Mouse (Mus musculus): Measurements from ENCODE around the gene Pir.

Gene Pir

DNA sequence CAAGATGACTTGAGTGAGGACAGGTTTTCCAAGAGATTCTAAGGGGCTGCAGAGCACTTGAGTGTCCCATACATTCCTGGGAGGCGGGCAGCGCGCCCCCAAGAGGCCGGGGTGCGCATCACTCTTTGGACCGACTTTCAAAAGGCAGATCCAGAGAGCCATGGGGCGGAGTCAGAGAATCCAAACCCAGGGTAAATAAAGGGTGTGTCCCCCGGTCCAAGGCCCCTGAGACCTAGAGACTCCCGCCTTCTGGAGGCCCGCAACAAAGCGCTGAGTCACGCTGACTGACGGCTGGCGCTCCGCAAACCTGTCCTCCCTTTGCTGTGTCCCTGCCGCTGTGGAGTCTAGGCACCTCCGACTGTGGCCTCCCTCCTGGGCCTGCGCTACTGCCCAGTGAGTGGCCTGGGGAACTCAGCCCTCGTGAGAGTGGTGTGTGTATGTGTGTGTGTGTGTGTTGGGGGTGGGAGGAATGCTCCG lies at the start of gene Pir:
TSS of gene Pir (plus strand) at position 87 of the 477 bp plus-strand sequence.
- peak; percentile 46 to 67 for DNase-seq (ENCODE audit: low spot score in 2 of 2)

DNA sequence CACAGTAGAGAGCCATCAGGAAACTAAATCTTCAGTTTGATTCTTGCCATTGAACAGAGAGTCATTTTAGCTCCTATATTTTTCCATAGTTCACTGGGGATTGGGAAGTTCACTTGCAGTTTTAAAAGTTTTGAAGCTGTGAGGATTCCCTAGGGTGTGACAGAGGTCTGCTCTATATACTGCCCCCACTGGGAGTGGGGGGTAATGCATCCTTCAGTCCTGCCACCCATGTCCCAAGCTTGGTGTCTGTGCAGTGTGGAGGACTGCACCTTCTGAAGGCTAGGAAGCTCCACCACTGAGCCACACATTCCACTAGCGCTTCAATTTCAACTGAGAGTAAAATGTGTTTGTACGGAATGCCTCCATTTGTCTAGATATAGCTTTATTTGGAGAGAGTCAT lies 47.2 kb upstream of the Pir start:
- no peak for DNase-seq (ENCODE audit: low spot score in 2 of 2)

DNA sequence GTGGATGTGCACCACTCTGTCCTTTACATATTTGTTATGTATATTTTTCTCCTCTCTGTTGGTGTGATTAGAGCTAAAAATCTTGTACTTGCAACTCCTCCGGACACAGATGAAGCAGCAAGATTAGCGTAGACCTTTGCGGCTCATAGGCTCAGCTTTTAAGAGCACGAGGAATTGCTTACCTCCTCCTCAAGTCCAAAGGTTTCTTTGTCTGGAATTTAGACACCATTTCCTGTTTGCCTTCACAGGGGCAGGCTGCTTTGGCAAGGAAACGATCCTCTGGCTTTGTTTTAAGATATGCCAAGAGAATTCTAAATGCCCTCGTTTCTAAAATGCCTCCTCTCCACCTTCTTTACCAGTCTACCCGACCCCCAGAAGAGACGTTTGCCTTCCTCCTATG lies 35.8 kb upstream of the Pir start:
- DNase-seq (ENCODE audit: low spot score in 2 of 2): no peak

DNA sequence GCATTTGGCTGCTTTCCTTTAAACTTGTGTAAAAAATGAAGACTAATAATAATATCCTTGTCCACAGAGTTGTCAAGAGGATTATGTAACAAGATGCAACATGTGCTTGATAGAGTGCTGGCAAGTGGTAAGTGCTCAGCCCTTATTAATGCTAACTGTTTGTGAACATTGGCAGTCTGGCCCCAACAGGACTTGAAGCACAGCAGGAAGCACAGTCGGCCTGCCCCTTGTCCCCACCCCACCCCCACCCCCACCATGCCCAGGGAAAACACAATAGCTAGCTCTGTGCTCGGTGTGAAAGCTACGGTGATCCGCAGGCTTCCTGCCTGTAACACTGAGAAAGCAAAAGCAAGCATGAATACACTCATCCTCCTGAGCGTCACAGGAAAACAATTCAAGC lies 23.5 kb upstream of the Pir start:
- no peak for DNase-seq (ENCODE audit: low spot score in 2 of 2)

DNA sequence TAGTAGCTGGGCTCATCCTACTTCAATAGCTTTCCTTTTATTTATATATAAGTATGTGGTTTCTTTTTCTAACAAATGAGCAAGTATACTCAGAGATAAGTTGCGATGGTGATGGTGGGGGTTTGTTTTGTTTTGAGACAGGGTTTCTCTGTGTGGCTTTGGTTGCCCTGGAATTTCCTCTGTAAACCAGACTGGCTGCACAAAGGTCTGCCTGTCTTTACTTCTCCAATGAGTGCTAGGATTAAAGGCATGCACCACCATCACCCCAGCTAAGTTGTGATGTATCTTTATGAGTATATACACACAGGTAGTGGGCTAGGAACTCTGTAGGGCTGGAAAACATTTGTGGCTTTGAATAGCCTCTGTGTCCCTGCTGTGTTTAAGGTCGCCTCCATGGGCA lies 22.4 kb upstream of the Pir start:
- no peak for DNase-seq (ENCODE audit: low spot score in 2 of 2)

DNA sequence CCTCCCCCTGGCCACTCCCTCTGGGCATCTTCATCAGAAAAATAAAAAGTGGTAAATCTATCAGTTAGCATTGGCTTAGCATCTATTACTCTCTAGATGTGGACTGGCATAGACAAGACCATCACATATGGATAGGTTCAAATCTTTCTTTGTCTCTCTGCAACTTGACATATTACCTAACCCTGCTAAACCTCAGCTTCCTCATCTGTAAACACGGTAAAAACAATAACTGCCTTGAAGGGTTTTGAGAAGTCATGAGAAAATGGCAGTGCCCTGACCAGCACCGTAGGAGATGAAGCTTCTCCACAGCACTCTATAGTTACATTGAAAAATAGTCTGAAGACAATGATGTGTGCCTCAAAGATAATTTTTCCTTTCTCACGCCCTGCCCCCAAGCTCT lies 12.6 kb upstream of the Pir start:
- no peak for DNase-seq (ENCODE audit: low spot score in 2 of 2)

DNA sequence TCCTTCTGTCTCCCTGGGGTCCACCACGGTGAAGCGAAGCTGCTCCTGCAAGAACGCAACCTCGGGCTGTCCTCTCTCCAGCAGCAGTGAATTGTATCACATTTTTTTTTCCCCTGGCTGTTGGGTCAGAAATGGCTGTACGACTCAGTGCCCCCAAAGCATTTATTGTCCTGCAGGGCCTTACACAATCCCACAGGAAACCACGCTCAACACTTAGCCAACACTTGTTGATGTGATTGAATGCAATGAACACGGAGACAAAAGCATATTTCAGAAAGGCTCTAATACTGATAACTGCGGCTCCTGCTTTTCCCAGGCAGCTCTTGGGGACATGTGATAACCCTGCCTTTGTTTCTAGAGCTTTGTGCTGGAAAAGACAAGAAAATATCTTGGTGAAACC lies 11.1 kb upstream of the Pir start, which contains the start of gene Bmx:
TSS of gene Bmx (minus strand) at position 137 of the 400 bp plus-strand sequence.
- no peak for DNase-seq (ENCODE audit: low spot score in 2 of 2)

DNA sequence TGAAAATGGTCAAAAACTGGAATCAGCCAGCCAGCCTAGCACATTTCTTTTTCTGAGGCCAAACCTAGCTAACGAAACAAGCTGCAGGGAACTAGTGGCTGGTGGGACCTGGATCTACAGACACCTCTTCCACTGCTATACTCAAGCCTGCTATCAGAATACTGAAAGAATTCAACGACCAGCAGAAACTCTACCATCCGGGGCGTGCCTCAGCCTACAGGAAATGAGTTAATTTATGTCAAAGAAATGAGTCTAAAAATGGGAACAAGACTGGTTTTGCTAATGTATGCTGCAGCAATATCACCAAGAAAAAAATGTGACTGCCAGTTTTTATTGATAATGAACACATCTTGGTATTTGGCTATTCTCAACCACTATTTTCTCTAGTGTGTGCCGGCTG lies 10.5 kb upstream of the Pir start:
- DNase-seq (ENCODE audit: low spot score in 2 of 2): no peak

DNA sequence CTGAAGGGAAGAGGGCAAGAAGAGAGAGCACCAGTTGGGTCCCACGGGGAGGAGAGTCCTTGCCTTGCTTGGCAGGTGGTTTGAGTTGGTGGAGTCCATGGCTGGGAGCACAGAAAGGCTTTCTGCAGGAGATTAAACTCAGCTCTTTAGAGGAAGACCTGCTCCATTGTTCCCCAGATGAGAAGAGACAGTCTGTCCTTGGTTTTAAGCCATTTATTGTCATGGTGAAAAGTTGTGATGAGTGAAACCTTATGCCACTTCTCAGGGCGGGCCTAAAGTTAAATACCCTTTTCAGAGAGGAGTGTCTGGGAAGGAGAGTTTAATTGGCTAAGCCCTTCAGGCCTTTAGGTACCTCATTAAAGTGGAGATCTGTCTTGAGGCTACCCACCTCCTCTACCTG lies 6.9 kb upstream of the Pir start:
- DNase-seq (ENCODE audit: low spot score in 2 of 2): no peak

DNA sequence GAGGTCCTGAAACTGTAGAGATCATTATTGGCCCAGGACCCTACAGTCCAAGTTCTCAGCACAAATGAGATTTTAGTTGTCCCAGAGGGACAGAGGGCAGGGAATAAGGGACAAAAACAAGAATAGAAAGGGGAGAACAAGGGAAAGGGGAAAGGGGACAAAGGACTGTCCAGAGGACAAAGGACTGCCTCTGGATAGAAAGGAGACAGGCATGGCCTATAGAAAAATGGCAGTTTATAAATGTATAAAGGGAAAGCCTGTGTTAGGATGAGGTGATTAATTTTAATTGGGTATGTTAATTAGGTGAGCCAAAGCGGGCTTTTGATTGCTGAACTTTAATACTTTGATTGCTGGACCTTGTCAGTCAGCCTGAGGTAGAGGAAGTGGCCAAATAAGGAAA lies 4.3 kb upstream of the Pir start:
- DNase-seq (ENCODE audit: low spot score in 2 of 2): no peak

DNA sequence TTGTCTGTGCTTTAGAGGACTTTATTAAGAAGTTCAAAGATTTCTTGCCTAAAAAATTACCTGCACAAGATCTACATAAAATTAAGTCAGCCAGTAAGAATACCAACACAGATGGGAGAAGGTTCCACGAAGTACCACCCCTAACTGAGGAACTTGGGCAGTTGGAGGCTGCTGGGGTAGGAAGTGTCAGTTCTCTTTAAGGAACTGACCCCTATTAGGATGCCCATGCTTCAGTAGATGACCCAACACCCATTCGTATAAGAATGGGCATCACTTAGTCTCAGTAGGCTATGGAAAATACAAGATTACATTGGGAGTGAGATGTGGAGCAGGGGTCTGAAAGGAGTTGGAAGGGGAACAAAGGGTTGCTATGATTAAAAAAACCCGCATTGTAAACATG lies 1.4 kb downstream of the Pir start:
- no peak for DNase-seq (ENCODE audit: low spot score in 2 of 2)

DNA sequence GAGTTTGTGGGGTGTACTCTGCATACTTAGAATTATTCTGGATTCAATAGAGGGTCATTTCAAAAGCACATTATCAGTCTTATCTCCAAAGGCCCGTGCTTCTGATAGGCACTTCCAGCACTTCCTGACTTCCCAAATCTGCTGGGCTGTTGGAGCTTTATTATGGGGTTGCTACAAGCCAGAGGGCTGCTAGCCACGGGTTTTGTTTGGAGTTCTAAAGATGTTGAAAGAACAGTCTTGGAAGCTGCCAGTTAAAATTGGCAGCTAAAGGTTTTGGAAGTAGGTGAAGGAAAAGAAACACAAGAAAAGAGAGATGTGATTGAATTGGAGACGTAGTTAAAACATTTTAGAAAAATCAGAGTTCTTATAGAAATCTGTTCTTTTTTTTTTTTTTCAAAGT lies 6.4 kb downstream of the Pir start:
- DNase-seq (ENCODE audit: low spot score in 2 of 2): no peak

DNA sequence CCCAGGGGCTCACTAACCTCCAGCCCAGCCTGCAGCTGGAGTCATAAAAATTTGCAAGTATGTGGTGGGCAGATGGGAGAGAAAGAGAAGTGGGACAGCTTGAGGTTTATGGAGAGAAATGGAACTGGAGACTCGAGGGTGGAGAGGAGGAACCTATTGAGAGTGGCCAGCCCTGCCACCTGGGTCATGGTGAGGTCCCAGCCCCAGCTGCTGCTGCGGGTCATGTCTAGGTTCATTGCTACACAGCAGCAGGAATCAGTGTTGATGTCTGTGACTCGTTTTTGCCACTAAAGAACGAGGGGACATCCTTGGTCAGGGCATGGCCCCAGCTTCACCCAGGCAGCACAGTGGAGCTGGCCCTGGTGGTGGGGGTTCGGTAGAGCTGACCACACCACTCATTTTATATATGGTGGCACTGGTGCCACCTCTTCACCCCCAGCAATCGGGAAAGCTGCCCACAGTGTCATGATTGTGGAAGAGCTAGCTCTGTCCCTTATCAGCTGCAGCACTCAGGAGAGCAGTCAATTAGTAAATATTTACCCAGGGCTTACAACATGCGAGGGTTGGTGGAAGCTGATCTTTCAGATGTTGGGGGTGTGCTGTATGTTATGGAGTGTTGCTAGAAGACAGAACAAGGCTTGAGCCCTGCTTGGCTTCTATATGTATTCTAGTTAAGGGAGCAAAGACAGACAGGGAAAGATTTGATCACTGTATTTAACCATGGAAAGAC lies 11.9 kb downstream of the Pir start:
- DNase-seq (ENCODE audit: low spot score in 2 of 2): no peak

DNA sequence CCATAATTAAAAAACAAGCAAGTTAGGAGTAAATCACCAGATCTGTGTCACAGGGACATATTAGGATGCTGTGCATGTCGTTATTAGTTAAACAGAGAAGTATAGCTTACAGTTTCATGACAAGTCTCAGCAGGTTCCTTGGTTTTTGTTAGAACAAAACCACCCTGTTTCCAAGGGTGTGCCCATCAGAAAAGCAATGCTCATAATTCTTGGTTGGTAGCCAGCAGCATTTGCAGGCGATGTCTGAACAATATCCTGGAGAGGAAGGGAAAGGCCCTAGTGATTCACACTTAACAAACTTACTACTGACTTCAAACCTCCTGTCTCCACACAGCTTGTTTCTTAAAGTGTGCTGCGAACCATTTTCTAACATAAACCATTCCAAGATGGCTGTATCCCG lies 14.6 kb downstream of the Pir start:
- DNase-seq (ENCODE audit: low spot score in 2 of 2): no peak

DNA sequence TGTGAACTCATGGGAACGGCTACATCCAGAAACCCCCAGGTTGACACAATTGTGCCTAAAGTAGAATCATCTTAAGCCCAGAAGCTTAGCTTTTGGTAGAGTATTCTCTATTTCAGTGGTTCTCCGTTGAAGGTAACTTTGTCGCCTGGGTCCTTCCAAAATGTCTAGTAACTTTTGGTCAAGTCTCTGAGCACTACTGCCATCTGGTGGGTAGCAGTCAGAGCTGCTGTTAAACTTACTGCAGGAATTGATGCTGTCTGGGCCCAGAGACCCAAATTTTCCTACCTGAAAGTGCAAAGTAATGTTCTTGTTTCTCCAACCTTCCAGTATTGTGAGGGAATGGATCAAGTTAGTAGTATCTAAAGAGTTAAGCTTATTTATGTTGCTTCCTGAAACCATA lies 17.9 kb downstream of the Pir start:
- DNase-seq (ENCODE audit: low spot score in 2 of 2): no peak

DNA sequence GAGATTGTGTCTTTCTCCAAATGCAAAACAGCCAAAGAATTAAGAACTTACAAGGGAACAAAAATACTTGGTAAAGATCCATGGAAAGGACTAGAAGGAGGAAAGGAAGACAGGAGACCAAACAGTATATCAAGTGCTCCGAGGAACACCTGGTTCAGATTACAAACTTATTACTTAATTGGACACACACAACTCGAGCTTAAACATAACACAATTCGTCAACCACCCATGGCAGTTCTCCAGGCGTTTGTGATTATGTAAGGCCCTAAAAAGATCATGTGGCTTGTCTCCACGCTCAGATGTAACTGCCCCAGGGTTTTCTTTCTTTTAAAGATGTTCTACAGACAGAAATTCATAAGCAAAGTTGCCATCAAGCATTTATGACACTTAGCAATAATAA lies 22.0 kb downstream of the Pir start:
- DNase-seq (ENCODE audit: low spot score in 2 of 2): no peak

DNA sequence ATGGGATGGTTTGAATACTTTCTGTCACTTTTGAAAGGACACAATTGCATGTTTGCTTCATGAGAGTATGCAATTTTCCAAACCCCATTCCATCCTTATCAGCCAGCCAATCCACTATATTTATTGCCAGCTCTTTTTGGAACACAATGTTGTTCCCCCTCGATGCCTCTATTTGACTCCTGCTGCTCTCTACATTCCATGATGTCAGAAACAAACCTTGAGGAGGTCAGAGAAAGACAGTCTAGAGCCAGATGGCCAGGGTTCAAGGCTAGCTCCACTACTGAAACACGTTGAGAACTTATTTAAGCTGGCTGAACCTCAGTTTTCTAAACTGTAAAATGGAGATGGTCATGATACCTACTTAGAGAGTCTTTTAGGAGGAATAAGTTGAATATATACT lies 37.1 kb downstream of the Pir start:
- no peak for DNase-seq (ENCODE audit: low spot score in 2 of 2)

DNA sequence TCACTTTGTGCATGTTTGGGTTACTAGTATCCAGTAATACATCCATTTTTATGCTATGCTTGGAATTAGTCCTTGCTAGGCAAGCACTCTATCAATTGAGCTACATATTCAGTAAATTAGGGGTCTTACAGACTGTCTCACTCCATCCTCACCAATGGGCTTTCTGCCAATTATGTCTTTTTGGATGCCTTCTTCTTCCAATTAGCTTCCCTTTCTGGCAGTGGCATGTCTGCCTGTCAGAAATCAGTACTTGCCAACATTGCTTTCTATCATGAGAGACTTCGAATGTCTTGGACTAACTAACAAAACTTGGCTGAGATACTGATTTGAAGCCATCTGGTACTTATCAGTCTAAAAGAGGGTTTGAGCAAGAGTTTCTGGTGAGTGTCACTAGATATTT lies 44.7 kb downstream of the Pir start:
- no peak for DNase-seq (ENCODE audit: low spot score in 2 of 2)

DNA sequence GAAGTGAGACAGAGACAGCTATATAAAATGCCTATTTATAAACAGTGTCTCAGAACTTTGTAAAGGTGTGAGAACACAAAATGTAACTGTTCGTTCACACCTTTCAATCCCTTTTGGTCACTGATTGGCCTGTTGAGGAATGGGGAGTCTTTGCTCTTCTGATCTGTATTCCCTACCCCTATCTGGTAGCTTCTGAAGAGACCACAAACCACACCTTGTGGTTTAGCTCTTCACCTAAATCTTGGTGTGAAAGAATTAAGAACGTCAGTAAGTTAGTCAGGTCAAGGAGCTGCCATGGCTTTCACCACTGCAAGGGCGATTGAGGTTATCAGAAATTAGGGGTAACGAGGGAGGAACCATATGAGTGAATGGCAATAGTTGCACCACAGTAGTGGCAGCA lies 49.4 kb downstream of the Pir start:
- no peak for DNase-seq (ENCODE audit: low spot score in 2 of 2)

DNA sequence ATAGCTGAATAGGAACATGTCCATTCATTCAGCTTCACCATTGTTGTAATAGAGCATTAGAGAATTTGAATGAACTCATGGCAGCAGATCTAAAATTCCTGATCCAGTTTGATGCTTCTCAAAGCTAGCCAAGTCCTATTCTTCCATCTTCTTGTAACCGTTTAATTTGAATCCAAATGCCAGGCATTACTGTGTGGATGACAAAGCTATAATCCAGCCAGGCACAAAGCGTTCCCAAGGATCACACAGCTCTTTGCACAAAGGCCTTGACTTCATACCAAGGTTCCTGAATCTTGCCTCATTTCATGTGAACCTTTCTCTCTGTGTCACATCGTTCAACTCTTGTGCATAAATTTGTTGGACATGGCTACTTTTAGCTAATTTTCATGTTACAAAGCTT lies 50.9 kb downstream of the Pir start:
- DNase-seq (ENCODE audit: low spot score in 2 of 2): no peak

DNA sequence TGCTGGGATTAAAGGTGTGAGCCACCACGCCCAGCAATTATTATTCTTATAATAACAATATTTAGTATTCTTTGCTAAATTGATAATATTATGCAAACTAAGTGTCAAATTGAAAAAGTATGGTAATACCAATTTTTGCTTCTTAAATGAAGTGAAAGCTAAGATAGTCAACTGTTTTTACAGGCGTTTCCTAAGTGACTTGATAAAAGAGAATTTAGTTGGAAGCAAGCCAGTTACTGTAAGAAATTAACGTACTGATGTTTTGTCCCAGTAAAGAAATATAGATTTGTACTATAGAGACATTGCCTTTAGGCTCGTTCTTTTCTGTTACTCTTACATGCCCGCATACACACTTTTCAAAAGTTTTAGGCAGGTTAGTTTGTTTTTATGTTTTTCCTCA lies 53.3 kb downstream of the Pir start:
- no peak for DNase-seq (ENCODE audit: low spot score in 2 of 2)

DNA sequence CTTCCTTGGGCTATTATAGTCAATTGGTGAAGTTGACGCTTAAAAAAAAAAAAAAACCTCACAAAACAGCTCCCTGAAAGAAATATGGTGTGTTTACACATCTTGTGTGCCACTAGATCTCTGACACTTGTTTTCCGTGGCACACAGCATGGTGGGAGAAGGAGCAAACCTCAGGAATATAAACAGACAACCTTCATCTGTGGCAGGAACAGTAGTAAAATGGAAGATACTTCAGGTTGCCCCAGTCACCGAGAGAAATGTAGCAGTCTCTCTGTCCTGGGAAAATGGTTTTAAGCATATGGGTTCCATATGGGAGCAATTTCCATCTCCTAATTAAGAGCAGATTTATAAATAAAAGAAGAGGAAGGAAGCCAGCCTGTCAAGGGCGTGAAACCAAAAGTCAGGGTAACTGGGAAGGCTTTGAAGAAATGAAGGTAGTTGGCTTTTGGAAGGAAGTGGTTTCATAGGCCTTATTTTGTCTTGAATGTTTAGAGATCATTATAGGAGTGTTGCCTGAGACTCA lies 54.3 kb downstream of the Pir start:
- no peak for DNase-seq (ENCODE audit: low spot score in 2 of 2)

DNA sequence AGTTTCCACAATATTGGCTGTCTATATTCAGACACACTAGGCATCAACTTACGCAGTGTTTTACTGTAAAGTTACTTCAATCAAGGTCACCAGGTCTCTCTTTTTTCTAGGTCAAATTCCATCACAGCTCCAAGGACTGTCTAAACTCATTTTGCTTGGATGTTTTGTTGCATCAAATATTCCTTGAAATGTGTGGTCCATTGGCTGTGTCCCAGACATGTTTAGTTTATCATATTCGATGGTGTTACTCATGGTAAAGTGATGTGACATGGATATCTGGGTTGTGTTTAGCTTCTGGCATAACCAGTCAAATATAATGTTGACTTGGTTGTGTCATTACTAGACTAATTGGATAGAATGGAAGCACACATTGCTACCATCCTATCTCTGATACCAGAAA lies 61.2 kb downstream of the Pir start:
- no peak for DNase-seq (ENCODE audit: low spot score in 2 of 2)

DNA sequence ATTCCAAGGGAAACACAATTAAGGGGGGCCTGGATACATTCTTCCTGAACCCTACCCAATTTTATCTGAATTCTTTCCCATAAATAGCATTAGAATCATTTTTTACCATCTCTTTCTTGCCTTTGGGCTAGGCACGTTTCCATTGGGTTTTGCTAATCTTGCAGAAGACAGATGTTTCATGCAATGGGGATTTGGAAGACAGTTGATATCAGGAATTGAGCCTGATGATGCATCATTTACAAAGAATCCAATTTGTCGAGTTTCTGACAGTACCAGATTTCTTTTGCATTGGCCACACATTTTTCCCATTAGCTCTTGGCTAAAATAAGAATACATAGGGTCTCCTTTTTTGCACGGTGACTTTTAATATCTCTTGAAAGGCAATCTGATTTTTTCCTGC lies 61.6 kb downstream of the Pir start:
- DNase-seq (ENCODE audit: low spot score in 2 of 2): no peak
